Comparison of ENCODE assay signal across 24 mouse cellular contexts in the genomic region with DNA sequence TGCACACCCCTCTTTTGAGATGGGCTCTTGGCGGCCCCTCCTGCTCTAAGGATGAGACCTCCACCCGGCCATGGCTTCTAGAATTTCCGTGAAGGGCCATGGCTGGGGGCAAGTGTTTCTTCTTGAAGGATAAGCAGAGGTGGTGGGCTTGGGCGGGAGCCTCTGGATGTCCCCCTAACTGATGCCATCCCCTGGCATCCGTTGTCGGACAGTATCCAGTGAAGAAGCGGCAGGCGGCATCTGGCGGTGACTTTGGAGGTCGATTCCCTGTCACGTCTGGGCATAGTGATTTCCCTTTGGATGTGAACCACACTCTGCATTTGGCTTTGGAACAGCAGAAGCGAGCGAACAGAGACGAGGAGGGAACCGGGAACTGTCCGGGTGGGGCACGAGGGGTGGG.
"Had no signal": no experiment of that assay in that cellular context is flagged by ENCODE, and none has a peak within 500 bp of the region (broad histone marks: within the 10 kb centered on the region; RNA-seq: fewer than 3 reads in every experiment).

No protein-coding gene starts in this region.

- H3K4me2 ChIP-seq: heart, embryonic 11.5 days; heart, embryonic 13.5 days; heart, embryonic 15.5 days; hindbrain, embryonic 13.5 days; hindbrain, embryonic 15.5 days; limb, embryonic 12.5 days; liver, embryonic 11.5 days; liver, embryonic 13.5 days; liver, embryonic 15.5 days had no signal

- ATAC-seq: intestine, embryonic 16.5 days had no signal

- H3K9me3 ChIP-seq: heart, embryonic 13.5 days; heart, embryonic 15.5 days; hindbrain, embryonic 13.5 days; hindbrain, embryonic 15.5 days; limb, embryonic 10.5 days; limb, embryonic 12.5 days; liver, embryonic 13.5 days; liver, embryonic 15.5 days had no signal

- H3K4me1 ChIP-seq: heart, embryonic 13.5 days; heart, embryonic 15.5 days; hindbrain, embryonic 15.5 days; liver, embryonic 13.5 days; liver, embryonic 15.5 days had no signal

- H3K27me3 ChIP-seq: hindbrain, embryonic 13.5 days; hindbrain, embryonic 15.5 days; limb, embryonic 12.5 days; liver, embryonic 13.5 days; liver, embryonic 15.5 days had no signal

- H3K36me3 ChIP-seq: heart, embryonic 13.5 days; heart, embryonic 15.5 days; hindbrain, embryonic 15.5 days; limb, embryonic 10.5 days; limb, embryonic 12.5 days; liver, embryonic 13.5 days; liver, embryonic 15.5 days had no signal

- DNase-seq: heart, adult 11 months; heart, adult 2 months; heart, postnatal 14 days; heart, postnatal 36 days; kidney, adult 11 months; kidney, adult 2 months; kidney, adult 9 months; kidney, postnatal 10 days; kidney, postnatal 25 days; kidney, postnatal 4 days; liver; liver, embryonic 13.5 days had no signal

- H3K27ac ChIP-seq: gastrocnemius, adult 2 months; heart, adult 2 months; heart, embryonic 13.5 days; heart, embryonic 15.5 days; hindbrain, embryonic 15.5 days; hindbrain, postnatal 0 days; limb, embryonic 12.5 days; liver, embryonic 13.5 days; liver, embryonic 15.5 days had no signal

- H3K9ac ChIP-seq: heart, embryonic 13.5 days; heart, embryonic 15.5 days; hindbrain, embryonic 13.5 days; hindbrain, embryonic 15.5 days; limb, embryonic 12.5 days; liver, embryonic 13.5 days; liver, embryonic 15.5 days had no signal

- H3K4me3 ChIP-seq: gastrocnemius, adult 2 months; heart, adult 2 months; heart, embryonic 13.5 days; heart, embryonic 15.5 days; hindbrain, embryonic 13.5 days; hindbrain, embryonic 15.5 days; limb, embryonic 10.5 days; limb, embryonic 12.5 days; liver, embryonic 13.5 days; liver, embryonic 15.5 days had no signal
